Mouse (Mus musculus): ENCODE data around the gene BC049715. TPM values are rescaled to one million over a fixed set of nuclear protein-coding genes. Genes with fewer than 3 reads are reported as not detected.
A peak's percentile ranks its signal among the peaks of the same experiment; 100 is the strongest.
"Not testable (repeated sequence)": the region's sequence is repeated elsewhere in the genome, so short reads cannot be mapped to it uniquely, and the experiment has no call there.

The BC049715 gene
- 1.3 and 1.4 TPM in 2 replicates for polyA plus RNA-seq (2016; fragmentation: Nextera tagmentation; extraction: Ambion mirVana)

DNA sequence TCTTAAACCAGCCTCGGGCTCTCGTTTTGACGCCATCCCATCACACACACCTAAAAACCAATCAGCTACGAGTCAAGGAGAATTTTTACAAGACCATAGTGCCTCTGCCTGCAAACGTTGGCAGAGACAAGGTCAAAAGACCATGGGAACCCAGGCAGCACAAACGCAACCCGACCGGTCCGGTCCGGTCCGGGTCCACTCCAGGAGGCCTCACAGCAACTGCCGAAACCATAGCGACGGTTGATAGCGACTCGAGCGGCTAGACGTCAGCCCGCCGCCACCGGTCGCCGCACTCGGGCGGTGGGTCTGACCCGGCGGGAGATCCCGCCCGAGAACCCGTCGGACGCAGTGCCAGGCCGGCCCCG, at the start of gene BC049715:
Gene BC049715, plus strand, starts transcription at position 111 of the 365 bp plus-strand sequence.
- DNase-seq (ENCODE audit: low spot score): no peak
- under 1% methylated on average over 34 of the region's 34 CpGs for WGBS
- Histone ChIP-seq H3K27ac (peak within 1 kb of the TSS; percentile 99), H3K36me3 (peaks cover 31% of the 10 kb centered on the region), H3K27me3 (ENCODE audit: low read depth, poor library complexity, severe bottlenecking) (no peaks in the 10 kb centered on the region), H3K4me3 (peak within 1 kb of the TSS; percentile 100), H3K4me1 (peaks cover 11% of the 10 kb centered on the region), H3K9me3 (replicated peaks) (no peaks in the 10 kb centered on the region)

GRCm38 (mm10) chr6:136781377-136781986, 45.9 kb upstream of the BC049715 start, which contains the start of gene Gucy2c:
TSS of gene Gucy2c (minus strand) at chr6:136781765.
- Histone ChIP-seq H3K27ac (no peak within 1 kb of the TSS; the same call in 1 of the 2 replicates), H3K9me3 (replicated peaks) (no peaks in the 10 kb centered on the region), H3K36me3 (no peaks in the 10 kb centered on the region), H3K4me3 (no peak within 1 kb of the TSS), H3K27me3 (ENCODE audit: low read depth, poor library complexity, severe bottlenecking) (no peaks in the 10 kb centered on the region), H3K4me1 (peaks cover 18% of the 10 kb centered on the region)
- WGBS: 75% methylated on average over 20 of the region's 20 CpGs
- no peak for DNase-seq (ENCODE audit: low spot score)

DNA sequence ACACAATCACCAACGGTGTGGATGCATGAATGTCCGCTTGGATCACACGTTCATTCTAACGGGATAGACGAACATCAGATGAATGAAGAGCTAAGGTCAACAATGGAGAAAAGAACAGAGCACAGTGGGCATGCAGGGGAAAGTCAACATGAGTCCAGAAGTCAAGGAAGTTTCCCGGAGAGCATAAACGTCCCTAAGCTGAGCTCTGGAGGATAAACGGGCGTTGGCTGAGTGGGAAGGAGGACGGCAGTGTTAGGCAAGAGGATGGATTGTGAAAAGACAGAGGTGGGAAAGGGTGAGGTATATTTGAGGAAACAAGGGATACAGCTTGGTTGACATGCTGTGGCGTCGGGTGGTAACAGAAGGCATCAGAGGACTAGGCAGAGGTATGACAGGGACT, 45.3 kb upstream of the BC049715 start:
- Histone ChIP-seq H3K4me1 (peaks cover 18% of the 10 kb centered on the region), H3K4me3 (no peak overlapping the region), H3K27ac (no peak overlapping the region), H3K27me3 (ENCODE audit: low read depth, poor library complexity, severe bottlenecking) (no peaks in the 10 kb centered on the region), H3K36me3 (no peaks in the 10 kb centered on the region), H3K9me3 (replicated peaks) (no peaks in the 10 kb centered on the region)
- DNase-seq (ENCODE audit: low spot score): no peak
- WGBS: 90% methylated on average over 12 of the region's 12 CpGs

DNA sequence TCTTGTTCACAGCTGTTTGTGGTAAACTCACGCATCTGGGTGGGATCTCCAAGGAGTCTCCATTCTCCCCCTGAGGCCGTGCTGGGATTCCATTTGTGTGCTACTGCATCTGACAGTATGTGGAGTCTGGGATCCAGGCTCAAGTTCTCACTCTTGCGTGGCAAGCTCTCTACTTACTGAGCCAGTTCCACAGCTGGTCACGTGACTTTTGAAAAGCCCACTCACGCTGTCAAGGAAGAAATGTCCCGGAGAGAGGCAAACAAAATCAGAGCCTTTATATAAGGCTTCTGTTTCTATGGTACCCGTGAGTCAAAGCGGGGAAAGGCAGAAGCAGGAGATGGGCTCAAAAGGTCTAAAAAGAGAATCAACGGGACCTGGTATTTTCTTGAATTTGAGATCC, 44.7 kb upstream of the BC049715 start:
- H3K36me3 ChIP-seq: no peaks in the 10 kb centered on the region
- 91% methylated on average over 9 of the region's 9 CpGs for WGBS
- peaks cover 18% of the 10 kb centered on the region for H3K4me1 ChIP-seq
- no peaks in the 10 kb centered on the region for H3K9me3 ChIP-seq (replicated peaks)
- no peak overlapping the region for H3K27ac ChIP-seq
- no peak overlapping the region for H3K4me3 ChIP-seq
- DNase-seq (ENCODE audit: low spot score): no peak
- no peaks in the 10 kb centered on the region for H3K27me3 ChIP-seq (ENCODE audit: low read depth, poor library complexity, severe bottlenecking)

DNA sequence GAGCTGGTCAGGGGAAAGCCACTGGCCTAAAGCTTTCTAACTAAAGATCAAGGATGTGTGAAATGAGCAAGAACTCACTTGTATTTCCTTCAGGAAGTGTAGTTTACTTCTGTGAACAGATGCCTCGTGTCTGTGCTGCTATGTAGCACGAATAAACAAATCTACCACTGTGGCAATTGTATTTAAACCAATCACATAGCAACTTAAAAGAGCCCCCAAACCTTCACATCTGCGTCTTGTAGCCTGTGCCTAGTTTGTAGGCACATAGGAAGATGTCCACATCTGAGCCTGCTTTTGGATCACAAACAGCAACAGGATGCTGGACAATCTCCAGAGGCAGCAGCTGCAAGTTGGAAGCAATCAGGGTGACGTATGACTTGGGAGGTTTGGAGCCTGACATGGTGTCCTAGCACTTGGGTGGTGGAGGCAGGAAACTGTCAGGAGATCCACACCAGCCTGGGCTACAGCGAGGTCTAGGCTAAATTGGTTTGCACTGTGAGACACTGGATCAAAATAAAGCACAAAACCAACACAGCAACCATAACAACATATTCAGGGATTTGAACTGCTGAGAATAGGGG, 37.9 kb upstream of the BC049715 start:
- no peak for DNase-seq (ENCODE audit: low spot score)

GRCm38 (mm10) chr6:136792884-136793758, 34.3 kb upstream of the BC049715 start:
- H3K27ac ChIP-seq: peak overlapping the region; percentile 86
- H3K4me3 ChIP-seq: peak overlapping the region; percentile 56
- no peaks in the 10 kb centered on the region for H3K9me3 ChIP-seq (replicated peaks)
- peaks cover 30% of the 10 kb centered on the region for H3K4me1 ChIP-seq
- H3K36me3 ChIP-seq: no peaks in the 10 kb centered on the region
- WGBS: 20% methylated on average over 16 of the region's 16 CpGs
- H3K27me3 ChIP-seq (ENCODE audit: low read depth, poor library complexity, severe bottlenecking): no peaks in the 10 kb centered on the region
- peak; percentile 55 for DNase-seq (ENCODE audit: low spot score)

More for the DNA sequence above, 37.9 kb upstream of the BC049715 start:
- Histone ChIP-seq H3K4me1 (peaks cover 23% of the 10 kb centered on the region), H3K36me3 (no peaks in the 10 kb centered on the region), H3K4me3 (no peak overlapping the region), H3K9me3 (replicated peaks) (no peaks in the 10 kb centered on the region), H3K27ac (no peak overlapping the region; the same call in 1 of the 2 replicates), H3K27me3 (ENCODE audit: low read depth, poor library complexity, severe bottlenecking) (no peaks in the 10 kb centered on the region)
- 69% methylated on average over 5 of the region's 5 CpGs for WGBS

DNA sequence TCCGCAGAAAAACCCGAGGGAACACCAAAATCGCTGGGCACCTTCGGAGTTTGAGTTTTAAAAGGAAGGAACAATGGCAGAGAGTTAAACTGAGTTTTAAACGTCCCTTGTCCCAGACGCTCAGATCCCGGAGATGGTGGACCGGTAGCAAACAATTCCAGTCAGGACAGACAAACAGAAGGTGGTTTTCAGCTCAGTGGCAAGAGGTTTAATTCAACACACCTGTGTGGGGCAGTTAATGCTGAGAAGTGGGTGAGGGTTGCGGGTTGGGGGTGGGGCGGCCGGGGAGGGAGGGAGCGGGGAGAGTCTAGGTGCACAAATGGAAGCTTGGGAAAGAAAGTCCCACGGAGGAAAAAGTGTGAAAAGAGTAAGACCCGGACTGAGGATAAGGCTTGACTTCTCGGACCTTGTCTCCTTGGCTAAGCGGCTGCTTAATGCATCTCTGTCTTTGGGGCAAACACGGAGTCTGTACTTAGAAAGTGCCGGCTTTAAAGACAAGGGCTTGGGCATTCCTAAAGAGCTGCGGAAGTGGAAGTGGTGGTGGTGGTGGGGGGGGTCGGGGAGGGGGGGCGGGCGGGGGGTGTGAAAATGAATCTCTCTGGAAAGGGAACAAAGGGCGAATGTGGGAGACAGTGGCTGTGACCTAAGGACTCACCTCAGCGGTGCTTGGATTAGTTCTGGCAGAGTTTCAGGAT, 33.4 kb upstream of the BC049715 start:
- peak; percentile 69 for DNase-seq (ENCODE audit: low spot score)
- no peaks in the 10 kb centered on the region for H3K36me3 ChIP-seq
- peak overlapping the region; percentile 56 for H3K4me3 ChIP-seq
- under 1% methylated on average over 24 of the region's 24 CpGs for WGBS
- H3K9me3 ChIP-seq (replicated peaks): no peaks in the 10 kb centered on the region
- no peaks in the 10 kb centered on the region for H3K27me3 ChIP-seq (ENCODE audit: low read depth, poor library complexity, severe bottlenecking)
- peaks cover 30% of the 10 kb centered on the region for H3K4me1 ChIP-seq
- H3K27ac ChIP-seq: peak overlapping the region; percentile 86

GRCm38 (mm10) chr6:136795110-136795509, 32.3 kb upstream of the BC049715 start:
- Histone ChIP-seq H3K4me3 (no peak overlapping the region), H3K9me3 (replicated peaks) (no peaks in the 10 kb centered on the region), H3K4me1 (peaks cover 30% of the 10 kb centered on the region), H3K27me3 (ENCODE audit: low read depth, poor library complexity, severe bottlenecking) (no peaks in the 10 kb centered on the region), H3K27ac (no peak overlapping the region), H3K36me3 (no peaks in the 10 kb centered on the region)
- DNase-seq (ENCODE audit: low spot score): no peak
- WGBS: 60% methylated on average over 1 of the region's 1 CpGs

DNA sequence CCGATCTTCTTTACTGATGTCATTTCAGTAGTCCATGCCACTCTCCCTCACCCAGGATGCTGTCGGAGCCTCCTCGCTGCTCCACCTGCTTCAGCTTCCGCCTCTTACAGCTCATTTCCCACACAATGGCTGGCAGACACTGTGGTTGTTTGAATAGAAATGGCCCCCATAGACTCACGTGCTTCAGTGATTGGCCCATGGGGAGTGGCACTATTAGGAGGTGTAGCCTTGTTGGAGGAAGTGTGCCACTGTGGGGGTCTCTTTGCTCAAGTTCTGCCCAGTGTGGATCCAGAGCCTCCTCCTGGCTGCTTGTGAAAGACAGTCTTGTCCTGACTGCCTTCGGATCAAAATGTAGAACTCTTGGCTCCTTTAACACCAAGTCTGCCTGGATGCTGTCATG, 31.6 kb upstream of the BC049715 start:
- no peak overlapping the region for H3K4me3 ChIP-seq
- no peak for DNase-seq (ENCODE audit: low spot score)
- 65% methylated on average over 6 of the region's 6 CpGs for WGBS
- no peaks in the 10 kb centered on the region for H3K27me3 ChIP-seq (ENCODE audit: low read depth, poor library complexity, severe bottlenecking)
- H3K36me3 ChIP-seq: no peaks in the 10 kb centered on the region
- H3K27ac ChIP-seq: no peak overlapping the region
- H3K9me3 ChIP-seq (replicated peaks): no peaks in the 10 kb centered on the region
- H3K4me1 ChIP-seq: peaks cover 30% of the 10 kb centered on the region

DNA sequence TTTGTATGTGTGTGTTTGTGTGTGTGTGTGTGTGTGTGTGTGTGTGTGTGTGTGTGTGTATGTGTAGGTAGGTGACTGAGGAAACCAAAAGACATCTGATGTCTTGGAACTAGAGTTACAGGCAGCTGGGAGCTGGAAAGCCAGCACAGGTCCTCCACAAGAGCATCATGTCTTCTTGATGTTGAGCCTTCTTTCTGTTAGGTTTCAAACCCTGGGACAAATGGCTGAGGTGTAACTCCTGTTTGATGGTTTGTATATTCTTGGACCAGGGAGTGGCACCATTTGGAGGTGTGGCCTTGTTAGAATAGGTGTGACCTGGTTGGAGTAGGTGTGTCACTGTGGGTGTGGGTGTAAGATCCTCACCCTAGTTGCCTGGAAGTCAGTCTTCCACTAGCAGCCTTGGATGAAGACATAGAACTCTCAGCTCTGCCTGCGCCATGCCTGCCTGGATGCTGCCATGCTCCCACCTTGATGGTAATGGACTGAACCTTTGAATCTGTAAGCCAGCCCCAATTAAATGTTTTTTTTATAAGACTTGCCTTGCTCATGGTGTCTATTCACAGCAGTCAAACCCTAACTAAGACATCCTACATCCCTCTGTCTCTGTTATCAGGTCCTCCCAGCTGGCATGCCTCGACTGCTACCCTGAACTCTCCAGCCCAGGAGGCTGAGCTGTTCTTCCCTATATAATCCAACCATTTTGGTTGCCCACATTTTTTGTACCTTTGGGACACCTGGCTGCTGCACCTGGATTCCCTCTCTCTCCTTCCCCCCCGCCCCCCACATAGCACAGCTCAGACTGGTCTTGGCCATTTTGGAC, 29.3 kb upstream of the BC049715 start:
- not testable (repeated sequence) for H3K9me3 ChIP-seq (replicated peaks); H3K36me3 ChIP-seq; H3K27ac ChIP-seq; H3K27me3 ChIP-seq (ENCODE audit: low read depth, poor library complexity, severe bottlenecking); H3K4me3 ChIP-seq; DNase-seq (ENCODE audit: low spot score)
- H3K4me1 ChIP-seq: peaks cover 24% of the 10 kb centered on the region
- WGBS: 69% methylated on average over 3 of the region's 3 CpGs

GRCm38 (mm10) chr6:136800710-136801109, 26.7 kb upstream of the BC049715 start:
- no peak for DNase-seq (ENCODE audit: low spot score)
- no peaks in the 10 kb centered on the region for H3K36me3 ChIP-seq
- no peaks in the 10 kb centered on the region for H3K27me3 ChIP-seq (ENCODE audit: low read depth, poor library complexity, severe bottlenecking)
- H3K4me3 ChIP-seq: no peak overlapping the region
- H3K27ac ChIP-seq: no peak overlapping the region
- H3K4me1 ChIP-seq: peaks cover 18% of the 10 kb centered on the region
- H3K9me3 ChIP-seq (replicated peaks): no peaks in the 10 kb centered on the region
- WGBS: 93% methylated on average over 8 of the region's 8 CpGs

- H3K27me3 ChIP-seq (ENCODE audit: low read depth, poor library complexity, severe bottlenecking): no peaks in the 10 kb centered on the region
- H3K36me3 ChIP-seq: no peaks in the 10 kb centered on the region
- H3K27ac ChIP-seq: no peak overlapping the region
- no peak for DNase-seq (ENCODE audit: low spot score)
- no peak overlapping the region for H3K4me3 ChIP-seq
- no peaks in the 10 kb centered on the region for H3K9me3 ChIP-seq (replicated peaks)
- peaks cover 14% of the 10 kb centered on the region for H3K4me1 ChIP-seq
- WGBS: 86% methylated on average over 6 of the region's 6 CpGs
Observed at GRCm38 (mm10) chr6:136801274-136801673, 26.2 kb upstream of the BC049715 start.

Measured in limb, embryonic 10.5 days (tissue).